ENCODE assay signal across 13 mouse cellular contexts in the genomic region with DNA sequence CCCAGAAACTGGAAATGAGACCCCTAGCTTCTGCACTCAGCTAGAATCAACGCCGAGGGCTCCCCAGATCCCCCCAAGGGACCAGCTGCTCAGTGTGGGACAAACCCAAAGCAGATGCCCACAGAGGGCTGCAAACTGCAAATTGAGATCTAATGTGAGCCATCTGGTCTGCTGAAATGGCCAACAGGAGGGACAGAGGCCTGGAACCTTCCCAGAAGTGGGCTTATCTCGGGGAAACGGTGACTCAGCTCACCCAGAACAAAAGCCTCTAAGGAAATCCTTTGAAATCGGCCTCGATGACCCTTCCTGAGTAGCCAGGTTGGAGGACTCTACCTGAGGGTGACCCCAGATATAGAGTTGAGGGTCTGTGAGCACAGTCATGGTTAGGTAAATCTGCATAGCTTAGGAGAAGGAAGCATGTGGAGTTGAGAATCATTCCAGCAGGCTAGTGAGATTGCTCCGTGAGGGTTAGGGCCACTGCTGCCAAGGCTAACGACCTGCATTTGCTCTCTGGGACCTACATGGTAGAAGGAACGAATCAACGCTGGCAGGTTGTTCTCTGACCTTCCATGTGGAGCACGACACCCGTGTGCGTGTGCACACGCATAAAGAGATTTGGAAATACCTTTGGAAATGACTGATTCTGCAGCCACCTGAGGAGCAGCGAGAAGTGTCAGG. TPM values are rescaled to one million over a fixed set of nuclear protein-coding genes. Genes with fewer than 3 reads are reported as not detected.
DNase-seq lines count a peak whose midpoint lies in the region; ATAC-seq and TF ChIP-seq lines count a peak whose summit lies in the region.
"Had no signal": no experiment of that assay in that cellular context is flagged by ENCODE, and none has a peak within 500 bp of the region (broad histone marks: within the 10 kb centered on the region; RNA-seq: fewer than 3 reads in every experiment).

No protein-coding gene starts in this region.

- H3K9me3 ChIP-seq in lung, postnatal 0 days (ENCODE audit: low read length) = no peaks in the 10 kb centered on the region
- H3K9me3 ChIP-seq in embryonic facial prominence, embryonic 14.5 days (ENCODE audit: control insufficient read depth, low read length) = no peaks in the 10 kb centered on the region
- no peaks in the 10 kb centered on the region for H3K9me3 ChIP-seq in limb, embryonic 13.5 days
- H3K9me3 ChIP-seq: G1E had no signal

- no peak for TF ChIP-seq EP300 in lung, postnatal 0 days (IDR thresholded peaks at IDR 0.05)

- H3K36me3 ChIP-seq in lung, postnatal 0 days (ENCODE audit: insufficient read depth, low read length) = no peaks in the 10 kb centered on the region
- no peaks in the 10 kb centered on the region for H3K36me3 ChIP-seq in embryonic facial prominence, embryonic 14.5 days (ENCODE audit: control insufficient read depth, insufficient read depth, low read length)
- no peaks in the 10 kb centered on the region for H3K36me3 ChIP-seq in limb, embryonic 13.5 days
- H3K36me3 ChIP-seq: G1E had no signal

- 61% methylated on average over 15 of the region's 15 CpGs for WGBS in lung, postnatal 0 days
- 50% methylated on average over 15 of the region's 15 CpGs for WGBS in embryonic facial prominence, embryonic 14.5 days
- 42% methylated on average over 15 of the region's 15 CpGs for WGBS in limb, embryonic 13.5 days

- H3K9ac ChIP-seq in lung, postnatal 0 days (replicated peaks; ENCODE audit: low read depth) = no peak overlapping the region
- H3K9ac ChIP-seq in embryonic facial prominence, embryonic 14.5 days (ENCODE audit: low read depth, low read length) = no peak overlapping the region
- no peak overlapping the region for H3K9ac ChIP-seq in limb, embryonic 13.5 days

- TF ChIP-seq CTCF in lung, postnatal 0 days (IDR thresholded peaks at IDR 0.05) = no peak

- peak; percentile 32 for DNase-seq in lung, postnatal 0 days (ENCODE audit: low spot score)
- no peak for DNase-seq in lung, postnatal 14 days
- DNase-seq in cerebellum, adult 18-20 months = peak; percentile 44 to 45
- DNase-seq in embryonic facial prominence, embryonic 14.5 days (ENCODE audit: low spot score) = peak; percentile 71
- no peak for DNase-seq in gastrocnemius, adult 18-20 months (ENCODE audit: low spot score)
- DNase-seq: thymus, postnatal 25 days had no signal

- no peak overlapping the region for H3K4me3 ChIP-seq in lung, postnatal 0 days (ENCODE audit: low read depth, low read length)
- no peak overlapping the region for H3K4me3 ChIP-seq in embryonic facial prominence, embryonic 14.5 days (ENCODE audit: low read depth, low read length)
- no peak overlapping the region for H3K4me3 ChIP-seq in limb, embryonic 13.5 days

- peaks cover 8% of the 10 kb centered on the region; the same call in 1 of the 2 replicates for H3K4me1 ChIP-seq in lung, postnatal 0 days (ENCODE audit: insufficient read depth, low read depth, low read length)
- H3K4me1 ChIP-seq in embryonic facial prominence, embryonic 14.5 days (ENCODE audit: control insufficient read depth, insufficient read depth, low read length) = peaks cover 38% of the 10 kb centered on the region
- peaks cover 64% of the 10 kb centered on the region for H3K4me1 ChIP-seq in limb, embryonic 13.5 days

- 0 out of 2 replicates have a peak, but pooled peaks cover 7% of the 10 kb centered on the region for H3K27me3 ChIP-seq in lung, postnatal 0 days (replicated peaks; ENCODE audit: insufficient read depth, low read length)
- no peaks in the 10 kb centered on the region for H3K27me3 ChIP-seq in embryonic facial prominence, embryonic 14.5 days (replicated peaks; ENCODE audit: control insufficient read depth, insufficient read depth, low read length)
- H3K27me3 ChIP-seq in limb, embryonic 13.5 days = peaks cover 7% of the 10 kb centered on the region; the same call in 1 of the 2 replicates

- no peak overlapping the region for H3K4me2 ChIP-seq in lung, postnatal 0 days (replicated peaks; ENCODE audit: low read depth, low read length)
- H3K4me2 ChIP-seq in embryonic facial prominence, embryonic 14.5 days (ENCODE audit: low read depth, low read length) = no peak overlapping the region
- 0 out of 2 replicates have a peak overlapping the region, but pooled peaks have one; percentile 1 for H3K4me2 ChIP-seq in limb, embryonic 13.5 days (replicated peaks)

- no peak for ATAC-seq in lung, postnatal 0 days
- ATAC-seq in embryonic facial prominence, embryonic 14.5 days (ENCODE audit: low read depth) = peak; percentile 38; the same call in 1 of the 2 replicates
- ATAC-seq in limb, embryonic 13.5 days (ENCODE audit: low FRiP score, low read depth) = no peak
- no peak for ATAC-seq in megakaryocyte, adult 5-6 weeks (ENCODE audit: poor library complexity, severe bottlenecking)

- H3K27ac ChIP-seq in lung, postnatal 0 days (ENCODE audit: low read length) = no peak overlapping the region
- no peak overlapping the region for H3K27ac ChIP-seq in embryonic facial prominence, embryonic 14.5 days (replicated peaks; ENCODE audit: low read depth, low read length)
- peak overlapping the region; percentile 39; the same call in 1 of the 2 replicates for H3K27ac ChIP-seq in limb, embryonic 13.5 days

RNA-seq across cellular contexts. Expression of gene Srp9, which starts 13.7 kb away (rescaled TPM):
- 146 and 148 TPM in 2 replicates for polyA plus RNA-seq in lung, postnatal 0 days (2015; fragmentation: Nextera tagmentation; extraction: Ambion mirVana)
- polyA plus RNA-seq in embryonic facial prominence, embryonic 14.5 days (2014; fragmentation: Nextera tagmentation; extraction: Ambion mirVana) = 166 and 175 TPM in 2 replicates
- 165 and 173 TPM in 2 replicates for polyA plus RNA-seq in limb, embryonic 13.5 days (2015; fragmentation: Nextera tagmentation; extraction: Ambion mirVana)
- total RNA-seq in megakaryocyte, adult 5-6 weeks (2015) = 143 and 149 TPM in 2 replicates
- total RNA-seq in megakaryocyte, adult 5-6 weeks (2017) = 97.9 and 104 TPM in 2 replicates
- 10 to 100 TPM; 43.1 to 44.7 TPM for total RNA-seq in gastrocnemius, adult 18-20 months (2021)

RNA-seq across cellular contexts. Expression of gene Vmn1r1, which starts 53.4 kb away (rescaled TPM):
- polyA plus RNA-seq in lung, postnatal 0 days (2015; fragmentation: Nextera tagmentation; extraction: Ambion mirVana) = not detected in 2 replicates
- polyA plus RNA-seq in embryonic facial prominence, embryonic 14.5 days (2014; fragmentation: Nextera tagmentation; extraction: Ambion mirVana) = not detected in 2 replicates
- polyA plus RNA-seq in limb, embryonic 13.5 days (2015; fragmentation: Nextera tagmentation; extraction: Ambion mirVana) = not detected in 2 replicates
- not detected in 2 replicates for total RNA-seq in megakaryocyte, adult 5-6 weeks (2015)
- not detected in 2 replicates for total RNA-seq in megakaryocyte, adult 5-6 weeks (2017)
- total RNA-seq in gastrocnemius, adult 18-20 months (2021) = not detected
- total RNA-seq: megakaryocyte progenitor cell, adult 5-6 weeks had no signal
- polyA plus RNA-seq: G1E; heart, embryonic 14.5 days; kidney, embryonic 16.5 days; small intestine, adult 2 months had no signal

Comparison
In these comparisons a context has a peak if more than half of its experiments do, and no peak if none do; other contexts are left out.
1. DNase-seq: peak in lung, postnatal 0 days (single experiment), cerebellum, adult 18-20 months (2 of 2) and embryonic facial prominence, embryonic 14.5 days (single experiment); none in lung, postnatal 14 days (single experiment) and gastrocnemius, adult 18-20 months (single experiment).